Mouse (Mus musculus) heart, embryonic 11.5 days (tissue): ENCODE measurements around the gene Nenf. TPM values are rescaled to one million over a fixed set of nuclear protein-coding genes. Genes with fewer than 3 reads are reported as not detected.

ENCODE experiments used
- ATAC-seq: fragments of 200-750 bp; cut with Nextera tagmentation; replicated peaks from 2 replicates; pipeline ENCODE4 v1.8.0; 2017; ENCODE audit warnings: moderate library complexity; ENCODE audit not compliant: insufficient number of reproducible peaks, low FRiP score, low TSS enrichment
- H3K27ac ChIP-seq: fragments of 300-500 bp; sonication (generic); 2 replicates; pipeline ENCODE4 v1.5.1; 2014; ENCODE audit warnings: mild to moderate bottlenecking, low read depth, low read length
- H3K27me3 ChIP-seq: fragments of 300-500 bp; sonication (generic); 2 replicates; pipeline ENCODE4 v1.6.1; 2014; ENCODE audit warnings: mild to moderate bottlenecking, low read length, mixed read lengths; ENCODE audit not compliant: control insufficient read depth, insufficient read depth
- H3K36me3 ChIP-seq: fragments of 300-500 bp; sonication (generic); 2 replicates; pipeline ENCODE4 v1.6.1; 2014; ENCODE audit warnings: mild to moderate bottlenecking, low read length, moderate library complexity, mixed read lengths; ENCODE audit not compliant: control insufficient read depth, insufficient read depth
- H3K4me1 ChIP-seq: fragments of 300-500 bp; sonication (generic); 2 replicates; pipeline ENCODE4 v1.6.1; 2014; ENCODE audit warnings: low read length; ENCODE audit not compliant: control insufficient read depth, insufficient read depth
- H3K4me2 ChIP-seq: fragments of 300-500 bp; sonication (generic); 2 replicates; pipeline ENCODE4 v1.6.1; 2014; ENCODE audit warnings: mild to moderate bottlenecking, moderate library complexity
- H3K4me3 ChIP-seq: fragments of 300-500 bp; sonication (generic); 2 replicates; pipeline ENCODE4 v1.5.1; 2014; ENCODE audit warnings: low read depth, low read length
- H3K9ac ChIP-seq: fragments of 300-500 bp; sonication (generic); 2 replicates; pipeline ENCODE4 v1.6.1; 2014; ENCODE audit warnings: mild to moderate bottlenecking, low read depth, low read length, moderate library complexity
- H3K9me3 ChIP-seq: fragments of 300-500 bp; sonication (generic); replicated peaks from 2 replicates; pipeline ENCODE4 v1.6.1; 2016; ENCODE audit warnings: low read length; ENCODE audit not compliant: control insufficient read depth
- WGBS: fragments of 180-500 bp; shearing (Covaris S2); extraction: QIAGEN DNeasy Blood & Tissue Kit; methylation state at CpG from one replicate; pipeline ENCODE4 v1.1.7; 2014; ENCODE audit not compliant: insufficient replicate concordance; 5-methylcytosine and 5-hydroxymethylcytosine counted together
- polyA plus RNA-seq: library from polyadenylated mRNA; unstranded; fragments of >200 nt; fragmentation: Nextera tagmentation; extraction: Ambion mirVana; gene quantifications from 2 replicates; pipeline ENCODE4 v1.2.1, GENCODE M21; 2014

The Nenf gene
- polyA plus RNA-seq, 1 experiment from 2014 or later, result 106 TPM

GRCm38 (mm10) chr1:191327258-191327657 is 9.3 kb upstream of the Nenf start:
- ATAC-seq, result no peak
- H3K9ac ChIP-seq, result 0 out of 2 replicates have a peak overlapping the region, but pooled peaks have one; percentile 5
- peaks cover 2% of the 10 kb centered on the region; the same call in 1 of the 2 replicates for H3K36me3 ChIP-seq
- H3K4me3 ChIP-seq, result no peak overlapping the region
- H3K9me3 ChIP-seq, result no peaks in the 10 kb centered on the region
- H3K4me2 ChIP-seq, result peak overlapping the region; percentile 95; the same call in 1 of the 2 replicates
- no peak overlapping the region for H3K27ac ChIP-seq
- no peaks in the 10 kb centered on the region for H3K27me3 ChIP-seq
- peaks cover 16% of the 10 kb centered on the region for H3K4me1 ChIP-seq
- 79% methylated on average over 8 of the region's 8 CpGs for whole genome bisulfite sequencing

DNA sequence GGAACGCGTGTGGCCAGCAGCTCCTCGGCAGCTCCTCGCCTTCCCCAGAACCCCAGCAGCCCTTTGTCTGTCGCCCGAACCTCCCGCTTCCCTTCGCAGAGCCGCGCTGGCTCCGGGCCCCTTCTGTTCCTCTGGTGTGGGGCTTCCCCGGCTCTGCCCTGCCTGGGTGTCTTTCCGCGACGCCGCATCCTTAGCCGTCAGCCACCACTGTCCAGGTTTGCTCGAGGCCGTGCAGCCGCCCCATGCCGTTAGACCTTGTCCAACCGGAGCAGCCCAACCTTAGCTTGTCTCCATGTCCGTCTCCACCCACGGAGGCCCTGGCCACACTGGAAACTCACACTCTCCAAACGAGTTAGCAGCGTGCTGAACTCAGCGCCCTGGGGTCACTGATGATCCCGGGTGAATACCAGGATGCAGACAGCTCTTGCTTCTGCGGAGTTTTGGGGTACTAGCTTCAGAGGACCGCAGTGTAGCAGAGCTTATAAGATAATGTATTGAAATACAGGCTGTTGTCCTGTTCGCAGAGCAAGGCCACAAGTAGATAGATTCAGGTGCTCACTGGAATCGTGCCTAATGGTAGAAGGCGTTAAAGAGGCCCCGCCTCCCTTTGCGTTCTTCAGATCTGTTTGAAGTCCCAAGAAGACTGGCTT is 8.4 kb upstream of the Nenf start:
- Histone ChIP-seq H3K36me3 (peaks cover 2% of the 10 kb centered on the region; the same call in 1 of the 2 replicates), H3K27me3 (no peaks in the 10 kb centered on the region), H3K9ac (peak overlapping the region; percentile 89), H3K4me3 (peak overlapping the region; percentile 86), H3K27ac (peak overlapping the region; percentile 1; the same call in 1 of the 2 replicates), H3K9me3 (no peaks in the 10 kb centered on the region), H3K4me1 (peaks cover 16% of the 10 kb centered on the region), H3K4me2 (peak overlapping the region; percentile 95)
- peak; percentile 66 for ATAC-seq
- 2% methylated on average over 35 of the region's 35 CpGs for WGBS

- Histone ChIP-seq H3K4me3 (peak within 1 kb of the TSS; percentile 86), H3K27ac (peak within 1 kb of the TSS; percentile 1; the same call in 1 of the 2 replicates), H3K9ac (peak within 1 kb of the TSS; percentile 89), H3K9me3 (no peaks in the 10 kb centered on the region), H3K36me3 (peaks cover 2% of the 10 kb centered on the region; the same call in 1 of the 2 replicates), H3K4me1 (peaks cover 16% of the 10 kb centered on the region), H3K27me3 (no peaks in the 10 kb centered on the region), H3K4me2 (peak within 1 kb of the TSS; percentile 95)
- WGBS, result under 1% methylated on average over 42 of the region's 42 CpGs
- peak; percentile 97 for ATAC-seq
Measured at GRCm38 (mm10) chr1:191325726-191326232, 7.8 kb upstream of the Nenf start, which contains the start of gene Tmem206. TSS of gene Tmem206 (plus strand) at chr1:191325912.

- 72% methylated on average over 7 of the region's 7 CpGs for WGBS
- H3K4me2 ChIP-seq, result peak overlapping the region; percentile 95
- peaks cover 16% of the 10 kb centered on the region for H3K4me1 ChIP-seq
- peak overlapping the region; percentile 89 for H3K9ac ChIP-seq
- no peak overlapping the region for H3K27ac ChIP-seq
- H3K9me3 ChIP-seq, result no peaks in the 10 kb centered on the region
- peaks cover 2% of the 10 kb centered on the region; the same call in 1 of the 2 replicates for H3K36me3 ChIP-seq
- H3K27me3 ChIP-seq, result no peaks in the 10 kb centered on the region
- ATAC-seq, result no peak
- no peak overlapping the region for H3K4me3 ChIP-seq
Measured at GRCm38 (mm10) chr1:191324733-191325590, 7.0 kb upstream of the Nenf start.

DNA sequence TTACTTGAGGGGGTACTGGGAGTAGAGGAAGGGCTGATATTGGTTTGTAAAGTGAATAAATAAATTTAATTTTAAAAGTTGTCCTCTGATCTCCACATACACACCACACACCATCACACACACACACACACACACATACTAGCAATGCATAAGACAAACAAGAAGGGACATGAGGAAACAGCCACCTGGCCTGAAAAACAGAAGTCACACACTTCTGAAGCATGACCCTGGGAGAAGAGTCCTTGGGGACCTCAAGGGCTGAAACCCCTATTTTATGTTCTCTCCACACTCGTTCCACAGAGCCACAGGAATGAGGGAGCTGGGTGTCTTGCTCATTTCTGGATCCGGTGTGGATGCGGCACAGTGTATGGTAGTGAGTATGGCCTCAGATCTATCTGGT is 5.4 kb upstream of the Nenf start:
- no peak overlapping the region for H3K27ac ChIP-seq
- H3K4me2 ChIP-seq, result no peak overlapping the region
- H3K4me3 ChIP-seq, result no peak overlapping the region
- no peaks in the 10 kb centered on the region for H3K9me3 ChIP-seq
- H3K27me3 ChIP-seq, result no peaks in the 10 kb centered on the region
- ATAC-seq, result no peak
- no peaks in the 10 kb centered on the region for H3K36me3 ChIP-seq
- WGBS, result 82% methylated on average over 3 of the region's 3 CpGs
- no peak overlapping the region for H3K9ac ChIP-seq
- peaks cover 22% of the 10 kb centered on the region for H3K4me1 ChIP-seq

- Histone ChIP-seq H3K9ac (no peak overlapping the region), H3K27me3 (no peaks in the 10 kb centered on the region), H3K4me3 (no peak overlapping the region), H3K4me1 (peaks cover 10% of the 10 kb centered on the region; the same call in 1 of the 2 replicates), H3K36me3 (no peaks in the 10 kb centered on the region), H3K9me3 (no peaks in the 10 kb centered on the region), H3K4me2 (no peak overlapping the region), H3K27ac (no peak overlapping the region)
- 48% methylated on average over 5 of the region's 5 CpGs for WGBS
- no peak for ATAC-seq
Measured at GRCm38 (mm10) chr1:191318686-191319085, 692 bp upstream of the Nenf start.

DNA sequence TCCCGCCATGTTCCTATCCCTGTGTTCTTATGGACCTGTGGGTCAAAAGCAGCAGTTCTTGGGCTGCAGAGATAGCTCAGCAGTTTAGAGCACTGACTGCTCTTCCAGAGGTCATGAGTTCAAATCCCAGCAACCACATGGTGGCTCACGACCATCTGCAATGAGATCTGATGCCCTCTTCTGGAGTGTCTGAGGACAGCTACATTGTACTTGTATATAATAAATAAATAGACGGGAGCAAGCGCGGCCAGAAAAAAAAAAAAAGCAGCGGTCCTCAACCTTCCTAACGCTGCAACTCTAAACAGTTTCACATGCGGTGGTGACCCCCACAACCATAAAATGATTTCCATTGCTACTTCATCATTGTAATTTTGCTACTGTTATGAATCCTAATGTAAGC is 1.2 kb downstream of the Nenf start:
- no peak for ATAC-seq
- 87% methylated on average over 8 of the region's 8 CpGs for WGBS
- peak overlapping the region; percentile 71 for H3K4me2 ChIP-seq
- H3K9ac ChIP-seq, result peak overlapping the region; percentile 95; the same call in 1 of the 2 replicates
- no peaks in the 10 kb centered on the region for H3K9me3 ChIP-seq
- H3K27me3 ChIP-seq, result no peaks in the 10 kb centered on the region
- no peaks in the 10 kb centered on the region for H3K36me3 ChIP-seq
- H3K4me1 ChIP-seq, result peaks cover 15% of the 10 kb centered on the region
- peak overlapping the region; percentile 76; the same call in 1 of the 2 replicates for H3K4me3 ChIP-seq
- no peak overlapping the region for H3K27ac ChIP-seq

GRCm38 (mm10) chr1:191313926-191314325 is 4.1 kb downstream of the Nenf start:
- Histone ChIP-seq H3K27ac (no peak overlapping the region), H3K27me3 (no peaks in the 10 kb centered on the region), H3K36me3 (no peaks in the 10 kb centered on the region), H3K4me2 (no peak overlapping the region), H3K9ac (no peak overlapping the region), H3K9me3 (no peaks in the 10 kb centered on the region), H3K4me1 (peaks cover 13% of the 10 kb centered on the region), H3K4me3 (no peak overlapping the region)
- ATAC-seq, result no peak
- 73% methylated on average over 4 of the region's 4 CpGs for WGBS
